Mouse (Mus musculus) bone marrow, adult 2 months (tissue): ENCODE measurements around the gene Krt7.

Experiments
- CTCF ChIP-seq: fragments of 200-500 bp; IDR thresholded peaks from 2 replicates; pipeline ENCODE4 v1.5.1; 2011; ENCODE audit warnings: low read length, control low read depth; ENCODE audit not compliant: control insufficient read depth, insufficient read depth
- POLR2A ChIP-seq: fragments of 200-500 bp; IDR thresholded peaks from 2 replicates; pipeline ENCODE4 v1.6.1; 2011; ENCODE audit warnings: low read depth, mild to moderate bottlenecking, control low read depth, low read length, borderline replicate concordance; ENCODE audit not compliant: control insufficient read depth

DNA sequence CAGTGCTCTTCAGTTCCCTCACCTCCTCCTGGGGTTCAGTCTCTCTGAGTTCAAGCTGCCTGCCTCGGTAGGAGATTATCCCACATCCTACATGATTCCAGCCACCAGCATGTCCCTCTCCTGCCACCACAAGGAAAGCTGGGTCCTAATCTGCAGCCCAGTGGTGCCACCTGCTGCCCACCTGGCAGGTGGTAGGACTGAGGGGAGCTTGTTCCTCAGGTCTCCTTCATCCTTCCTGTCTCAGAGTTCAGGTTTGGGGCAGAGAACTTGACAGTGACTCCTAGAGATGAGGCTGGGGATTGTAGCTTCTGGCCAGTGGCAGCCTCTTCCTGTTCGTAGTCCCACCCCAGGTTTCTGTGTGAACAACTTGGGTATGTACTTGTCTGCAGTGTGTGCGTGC, 23.7 kb upstream of the Krt7 start:
- TF ChIP-seq CTCF (peak; percentile 75), POLR2A (no peak)
